Mouse (Mus musculus): ENCODE data around the gene Hdac9. TPM values are rescaled to one million over a fixed set of nuclear protein-coding genes. Genes with fewer than 3 reads are reported as not detected.
A peak's percentile ranks its signal among the peaks of the same experiment; 100 is the strongest.

The Hdac9 gene
- polyA plus RNA-seq, 1 experiment from 2014 or later = 11.4 TPM

DNA sequence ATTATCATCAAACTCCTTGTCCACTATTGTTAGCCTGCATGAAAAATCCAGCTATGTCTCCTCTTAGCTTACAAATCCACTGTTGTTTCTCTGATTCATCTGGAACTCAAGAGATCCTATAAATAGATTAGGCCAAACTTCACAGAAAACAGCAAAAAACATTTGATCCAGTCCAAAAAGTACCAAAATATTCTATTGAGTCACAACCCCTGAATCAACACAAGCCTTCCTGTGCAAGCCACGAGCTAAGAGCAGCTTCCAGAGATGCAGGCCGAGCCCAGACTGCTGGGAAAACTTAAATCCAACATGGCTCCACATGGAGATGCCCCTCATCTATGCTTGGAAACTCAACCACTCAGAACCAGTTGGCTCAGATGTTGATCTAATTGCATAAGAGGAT is 113.2 kb downstream of the Hdac9 start:
- WGBS = 73% methylated on average over 2 of the region's 2 CpGs
- no peaks in the 10 kb centered on the region for H3K36me3 ChIP-seq
- no peaks in the 10 kb centered on the region for H3K9me3 ChIP-seq (replicated peaks)
- no peaks in the 10 kb centered on the region for H3K4me1 ChIP-seq
- no peak overlapping the region for H3K4me2 ChIP-seq
- no peak overlapping the region for H3K9ac ChIP-seq (replicated peaks)
- ATAC-seq (ENCODE audit: low FRiP score) = no peak
- no peaks in the 10 kb centered on the region for H3K27me3 ChIP-seq (replicated peaks)
- no peak overlapping the region for H3K27ac ChIP-seq (replicated peaks)
- H3K4me3 ChIP-seq (replicated peaks) = no peak overlapping the region

DNA sequence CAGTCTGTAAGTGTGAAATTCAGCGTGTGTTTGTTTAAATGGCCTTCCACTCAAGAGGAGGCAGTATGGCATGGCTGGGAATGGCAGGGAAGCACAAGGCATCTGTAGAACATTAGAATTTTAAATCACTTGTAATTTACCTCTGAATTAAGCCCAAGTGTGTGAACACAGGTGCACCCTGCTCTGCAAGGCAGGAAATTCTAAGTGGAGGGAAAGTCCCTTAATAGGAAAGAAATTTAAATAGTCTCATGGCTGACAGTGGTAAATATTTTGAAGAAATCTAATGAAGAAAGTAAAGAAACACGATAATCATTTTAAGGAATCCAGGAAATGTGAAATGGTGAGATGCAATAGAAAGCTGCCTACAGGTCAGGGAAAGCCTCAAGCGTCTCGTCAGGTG is 114.6 kb downstream of the Hdac9 start:
- WGBS = 70% methylated on average over 4 of the region's 4 CpGs
- H3K9me3 ChIP-seq (replicated peaks) = no peaks in the 10 kb centered on the region
- H3K36me3 ChIP-seq = no peaks in the 10 kb centered on the region
- no peaks in the 10 kb centered on the region for H3K27me3 ChIP-seq (replicated peaks)
- H3K9ac ChIP-seq (replicated peaks) = no peak overlapping the region
- no peak overlapping the region for H3K4me2 ChIP-seq
- H3K4me3 ChIP-seq (replicated peaks) = no peak overlapping the region
- no peaks in the 10 kb centered on the region for H3K4me1 ChIP-seq
- no peak for ATAC-seq (ENCODE audit: low FRiP score)
- no peak overlapping the region for H3K27ac ChIP-seq (replicated peaks)

DNA sequence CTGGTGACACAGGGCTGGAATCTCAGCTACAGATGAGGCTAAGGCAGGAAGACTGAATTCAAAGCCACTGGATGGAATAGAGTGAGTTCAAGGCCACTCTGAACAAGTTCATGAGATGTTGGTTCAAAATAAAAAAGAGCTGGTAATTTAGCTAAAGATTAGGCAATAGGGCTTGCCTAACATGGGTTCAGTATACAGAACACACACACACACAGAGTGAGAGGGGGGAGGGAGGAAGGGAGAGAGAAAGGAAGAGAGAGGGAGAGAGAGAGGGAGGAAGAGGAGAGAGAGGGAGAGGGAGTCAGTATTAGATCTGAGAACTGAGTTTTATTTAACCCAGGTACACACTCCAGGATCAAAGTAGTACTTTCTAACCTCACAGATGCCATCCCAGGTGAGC is 115.1 kb downstream of the Hdac9 start:
- Histone ChIP-seq H3K27me3 (replicated peaks) (no peaks in the 10 kb centered on the region), H3K4me2 (no peak overlapping the region), H3K36me3 (no peaks in the 10 kb centered on the region), H3K4me3 (replicated peaks) (no peak overlapping the region), H3K4me1 (no peaks in the 10 kb centered on the region), H3K9ac (replicated peaks) (no peak overlapping the region), H3K27ac (replicated peaks) (no peak overlapping the region), H3K9me3 (replicated peaks) (no peaks in the 10 kb centered on the region)
- no peak for ATAC-seq (ENCODE audit: low FRiP score)

- Histone ChIP-seq H3K4me2 (no peak overlapping the region), H3K4me1 (peaks cover under 1% of the 10 kb centered on the region), H3K36me3 (no peaks in the 10 kb centered on the region), H3K27ac (replicated peaks) (no peak overlapping the region), H3K9ac (replicated peaks) (no peak overlapping the region), H3K9me3 (replicated peaks) (no peaks in the 10 kb centered on the region), H3K4me3 (replicated peaks) (no peak overlapping the region), H3K27me3 (replicated peaks) (no peaks in the 10 kb centered on the region)
- ATAC-seq (ENCODE audit: low FRiP score) = no peak
- 71% methylated on average over 2 of the region's 2 CpGs for WGBS
Measured at GRCm38 (mm10) chr12:34797389-34797788, 119.5 kb downstream of the Hdac9 start.

DNA sequence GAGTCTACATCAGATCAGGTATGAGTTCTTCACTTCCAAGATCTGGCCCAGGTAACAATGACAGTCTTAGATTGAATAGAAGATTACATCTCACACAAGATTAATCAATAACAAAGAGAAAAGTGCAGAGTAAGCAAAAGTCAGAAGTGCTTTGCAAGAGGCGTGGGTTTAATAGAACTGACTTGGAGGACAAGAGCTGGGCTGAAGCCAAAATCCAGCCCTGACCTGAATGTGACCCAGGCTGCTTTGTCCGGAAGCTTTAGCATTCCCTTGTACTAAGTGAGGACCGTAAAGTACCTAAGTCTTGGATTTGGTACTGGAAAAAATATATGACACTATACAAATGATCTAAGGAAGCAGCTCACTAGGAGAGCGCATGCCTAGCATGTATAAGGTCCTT is 121.4 kb downstream of the Hdac9 start:
- H3K36me3 ChIP-seq = no peaks in the 10 kb centered on the region

DNA sequence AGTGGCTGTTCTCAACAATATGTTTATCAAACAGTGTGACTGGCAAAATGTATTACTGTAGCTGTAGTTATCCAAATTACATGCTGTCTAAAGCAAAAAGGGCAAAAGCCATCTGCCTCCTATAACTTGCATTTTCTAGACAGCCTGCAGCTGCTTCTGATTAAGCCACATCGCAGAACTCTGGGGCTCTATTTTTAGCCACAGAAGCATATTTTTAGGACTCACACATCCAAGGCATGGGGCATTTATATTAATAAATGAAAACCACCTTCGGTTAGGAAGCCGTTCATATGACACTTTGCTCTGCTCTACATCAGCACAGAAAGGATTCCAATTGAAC is 124.8 kb downstream of the Hdac9 start:
- peak; percentile 25; the same call in 1 of the 2 replicates for ATAC-seq (ENCODE audit: low FRiP score)
- no peak overlapping the region; the same call in 1 of the 2 replicates for H3K27ac ChIP-seq (replicated peaks)
- H3K4me3 ChIP-seq (replicated peaks) = no peak overlapping the region
- WGBS = 32% methylated on average over 3 of the region's 3 CpGs
- H3K36me3 ChIP-seq = no peaks in the 10 kb centered on the region
- H3K4me1 ChIP-seq = peaks cover 14% of the 10 kb centered on the region
- H3K9me3 ChIP-seq (replicated peaks) = no peaks in the 10 kb centered on the region
- H3K27me3 ChIP-seq (replicated peaks) = no peaks in the 10 kb centered on the region
- no peak overlapping the region for H3K4me2 ChIP-seq
- H3K9ac ChIP-seq (replicated peaks) = no peak overlapping the region

More for the DNA sequence above, 121.4 kb downstream of the Hdac9 start:
- Histone ChIP-seq H3K9me3 (replicated peaks) (no peaks in the 10 kb centered on the region), H3K4me2 (no peak overlapping the region), H3K27me3 (replicated peaks) (no peaks in the 10 kb centered on the region), H3K4me3 (replicated peaks) (no peak overlapping the region), H3K27ac (replicated peaks) (no peak overlapping the region), H3K9ac (replicated peaks) (no peak overlapping the region), H3K4me1 (peaks cover 14% of the 10 kb centered on the region)
- WGBS = 65% methylated on average over 4 of the region's 4 CpGs
- ATAC-seq (ENCODE audit: low FRiP score) = no peak

GRCm38 (mm10) chr12:34791213-34792112 is 125.4 kb downstream of the Hdac9 start:
- Histone ChIP-seq H3K27me3 (replicated peaks) (no peaks in the 10 kb centered on the region), H3K9ac (replicated peaks) (no peak overlapping the region), H3K9me3 (replicated peaks) (no peaks in the 10 kb centered on the region), H3K4me1 (peaks cover 14% of the 10 kb centered on the region), H3K4me3 (replicated peaks) (no peak overlapping the region), H3K27ac (replicated peaks) (peak overlapping the region; percentile 43; the same call in 1 of the 2 replicates), H3K4me2 (no peak overlapping the region), H3K36me3 (no peaks in the 10 kb centered on the region)
- WGBS = 53% methylated on average over 10 of the region's 10 CpGs
- ATAC-seq (ENCODE audit: low FRiP score) = peak; percentile 74; the same call in 1 of the 2 replicates

- 89% methylated on average over 10 of the region's 10 CpGs for WGBS
Measured at GRCm38 (mm10) chr12:34789031-34789982, 127.6 kb downstream of the Hdac9 start.

GRCm38 (mm10) chr12:34787380-34787779 is 129.5 kb downstream of the Hdac9 start:
- H3K4me3 ChIP-seq (replicated peaks) = no peak overlapping the region
- no peak overlapping the region for H3K4me2 ChIP-seq
- peaks cover 13% of the 10 kb centered on the region for H3K4me1 ChIP-seq
- H3K9ac ChIP-seq (replicated peaks) = no peak overlapping the region
- no peaks in the 10 kb centered on the region for H3K36me3 ChIP-seq
- no peak overlapping the region for H3K27ac ChIP-seq (replicated peaks)
- no peak for ATAC-seq (ENCODE audit: low FRiP score)
- no peaks in the 10 kb centered on the region for H3K9me3 ChIP-seq (replicated peaks)
- no peaks in the 10 kb centered on the region for H3K27me3 ChIP-seq (replicated peaks)

More at GRCm38 (mm10) chr12:34789031-34789982, 127.6 kb downstream of the Hdac9 start:
- Histone ChIP-seq H3K9me3 (replicated peaks) (no peaks in the 10 kb centered on the region), H3K9ac (replicated peaks) (no peak overlapping the region), H3K4me3 (replicated peaks) (no peak overlapping the region), H3K4me1 (peaks cover 14% of the 10 kb centered on the region), H3K4me2 (no peak overlapping the region), H3K36me3 (no peaks in the 10 kb centered on the region), H3K27ac (replicated peaks) (no peak overlapping the region), H3K27me3 (replicated peaks) (no peaks in the 10 kb centered on the region)
- ATAC-seq (ENCODE audit: low FRiP score) = no peak

DNA sequence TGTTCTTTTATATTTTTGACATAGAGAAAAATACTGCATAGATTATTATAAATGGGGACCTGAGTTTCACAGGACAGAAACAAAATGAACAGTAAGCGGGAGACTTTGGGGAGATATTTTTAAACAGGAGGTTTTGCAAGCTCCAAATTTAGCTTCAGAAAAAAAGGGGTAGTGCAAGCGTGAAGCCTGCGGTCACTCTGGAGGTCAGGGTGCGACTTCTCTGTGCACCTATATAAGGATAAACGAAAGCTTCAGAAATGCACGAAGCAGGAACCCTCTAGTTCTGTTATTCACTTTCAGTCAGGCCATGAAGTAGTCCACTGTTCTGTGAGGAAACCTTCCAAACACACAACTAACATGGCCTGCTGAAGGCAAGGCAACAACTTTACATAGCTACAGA is 133.3 kb downstream of the Hdac9 start:
- no peak overlapping the region for H3K27ac ChIP-seq (replicated peaks)
- no peak overlapping the region for H3K4me2 ChIP-seq
- ATAC-seq (ENCODE audit: low FRiP score) = no peak
- H3K4me1 ChIP-seq = no peaks in the 10 kb centered on the region
- no peaks in the 10 kb centered on the region for H3K9me3 ChIP-seq (replicated peaks)
- H3K4me3 ChIP-seq (replicated peaks) = no peak overlapping the region
- no peaks in the 10 kb centered on the region for H3K36me3 ChIP-seq
- no peaks in the 10 kb centered on the region for H3K27me3 ChIP-seq (replicated peaks)
- WGBS = 93% methylated on average over 6 of the region's 6 CpGs
- no peak overlapping the region for H3K9ac ChIP-seq (replicated peaks)

DNA sequence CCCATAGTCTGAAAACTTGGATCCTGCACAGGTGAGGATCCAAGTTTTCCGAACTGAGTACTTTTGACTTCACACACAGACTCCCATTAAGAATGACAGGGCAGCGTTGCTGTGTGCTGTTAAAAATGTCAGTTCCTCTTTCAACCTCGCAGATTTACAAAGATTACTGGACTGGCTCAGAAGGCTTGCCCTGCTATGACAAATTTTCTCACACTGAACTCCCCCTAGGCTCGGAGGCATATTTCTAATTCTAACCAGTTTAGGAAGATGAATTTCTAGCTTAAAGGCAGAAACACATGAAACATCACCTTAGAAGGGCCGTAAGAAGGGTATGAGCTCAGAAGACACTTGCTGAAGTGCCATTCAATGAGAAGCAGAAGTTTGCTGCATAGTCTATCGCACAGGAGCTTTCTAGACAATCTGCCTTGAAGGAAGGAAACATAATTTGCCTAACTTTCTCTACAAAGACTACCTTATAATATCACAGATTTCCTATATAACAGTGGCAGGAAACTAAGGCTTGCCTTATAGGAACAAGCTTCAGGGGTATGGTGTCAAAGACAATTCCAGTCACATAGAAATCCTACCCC is 137.4 kb downstream of the Hdac9 start:
- Histone ChIP-seq H3K27ac (replicated peaks) (no peak overlapping the region), H3K9ac (replicated peaks) (no peak overlapping the region), H3K4me3 (replicated peaks) (no peak overlapping the region), H3K27me3 (replicated peaks) (no peaks in the 10 kb centered on the region), H3K9me3 (replicated peaks) (no peaks in the 10 kb centered on the region), H3K36me3 (no peaks in the 10 kb centered on the region), H3K4me2 (no peak overlapping the region), H3K4me1 (0 out of 2 replicates have a peak, but pooled peaks cover 5% of the 10 kb centered on the region)
- 86% methylated on average over 6 of the region's 6 CpGs for WGBS
- ATAC-seq (ENCODE audit: low FRiP score) = no peak

All from neural tube, embryonic 15.5 days (tissue).